Mouse (Mus musculus) intestine, embryonic 15.5 days (tissue): ENCODE results near the gene Gsta4. TPM values are rescaled to one million over a fixed set of nuclear protein-coding genes. Genes with fewer than 3 reads are reported as not detected.

ENCODE experiments used
- ATAC-seq: fragments of 200-750 bp; cut with Nextera tagmentation; 2 replicates; pipeline ENCODE4 v1.8.0; 2017; ENCODE audit warnings: moderate TSS enrichment, moderate library complexity
- H3K27ac ChIP-seq: fragments of 300-500 bp; sonication (generic); 2 replicates; pipeline ENCODE4 v1.5.1; 2015; ENCODE audit warnings: mild to moderate bottlenecking, inconsistent platforms
- H3K27me3 ChIP-seq: fragments of 300-500 bp; sonication (generic); replicated peaks from 2 replicates; pipeline ENCODE4 v1.6.1; 2015; ENCODE audit warnings: inconsistent platforms
- H3K36me3 ChIP-seq: fragments of 300-500 bp; sonication (generic); 2 replicates; pipeline ENCODE4 v1.6.1; 2015; ENCODE audit warnings: inconsistent platforms
- H3K4me1 ChIP-seq: fragments of 300-500 bp; sonication (generic); replicated peaks from 2 replicates; pipeline ENCODE4 v1.6.1; 2015; ENCODE audit warnings: inconsistent platforms
- H3K4me2 ChIP-seq: fragments of 300-500 bp; sonication (generic); replicated peaks from 2 replicates; pipeline ENCODE4 v1.6.1; 2015; ENCODE audit warnings: mild to moderate bottlenecking, inconsistent platforms
- H3K4me3 ChIP-seq: fragments of 300-500 bp; sonication (generic); replicated peaks from 2 replicates; pipeline ENCODE4 v1.5.1; 2015; ENCODE audit warnings: inconsistent platforms
- H3K9ac ChIP-seq: fragments of 300-500 bp; sonication (generic); 2 replicates; pipeline ENCODE4 v1.6.1; 2015; ENCODE audit warnings: inconsistent platforms
- H3K9me3 ChIP-seq: fragments of 300-500 bp; sonication (generic); 2 replicates; pipeline ENCODE4 v1.6.1; 2016; ENCODE audit warnings: inconsistent platforms
- WGBS: fragments of 180-500 bp; shearing (Covaris S2); methylation state at CpG from one replicate; pipeline ENCODE4 v1.1.7; 2015; 5-methylcytosine and 5-hydroxymethylcytosine counted together
- polyA plus RNA-seq: library from polyadenylated mRNA; unstranded; fragments of >200 nt; fragmentation: Nextera tagmentation; extraction: Ambion mirVana; gene quantifications from 2 replicates; pipeline ENCODE4 v1.2.1, GENCODE M21; 2015

Gsta4 gene
- polyA plus RNA-seq, 1 experiment from 2014 or later = 56.9 TPM

DNA sequence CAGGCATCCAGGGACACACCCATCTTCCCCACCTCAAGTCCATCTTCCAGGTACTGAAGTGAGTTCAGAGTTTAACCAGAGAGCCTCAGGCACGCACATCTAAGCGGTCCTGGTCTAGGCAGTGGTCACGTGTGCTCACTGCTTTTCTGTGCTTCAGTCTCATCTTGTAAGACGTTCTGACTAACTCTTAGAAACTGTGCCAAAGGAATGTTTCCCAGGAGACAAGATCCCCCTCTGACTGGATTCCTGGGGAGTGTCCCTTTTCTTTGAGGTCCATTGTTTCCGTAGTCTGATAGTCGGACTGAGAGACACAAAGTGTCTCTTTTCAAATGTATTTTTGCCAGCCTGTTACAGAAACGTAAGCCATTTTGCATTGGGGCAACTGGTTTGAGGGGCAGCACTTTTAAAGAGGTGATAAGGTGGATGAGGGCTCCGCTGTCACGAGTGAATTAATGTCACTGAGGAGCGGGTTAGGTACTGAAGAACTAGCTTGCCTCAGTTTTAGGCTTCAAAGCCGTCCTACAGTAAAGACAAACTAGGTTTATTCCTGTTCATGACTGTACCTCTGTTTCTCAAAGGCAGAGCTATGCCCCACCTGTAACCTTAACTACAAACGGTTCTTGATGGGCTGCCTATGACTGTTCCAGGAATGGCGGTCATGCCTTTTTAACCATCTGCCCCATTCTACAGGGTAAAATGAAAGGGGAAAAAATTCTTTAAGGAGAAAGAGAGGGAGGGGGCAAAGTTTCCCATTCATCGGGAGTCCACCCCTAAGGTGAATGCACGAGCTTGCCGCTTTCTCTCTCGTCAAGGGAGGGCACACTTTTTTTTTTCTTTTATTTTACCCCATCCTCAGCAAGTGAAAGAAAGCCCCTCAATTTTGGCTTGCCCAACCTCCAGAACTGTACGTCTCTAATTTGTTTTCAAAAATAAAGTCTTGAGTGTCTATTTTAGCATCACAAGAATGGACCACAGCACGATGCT, 8.4 kb downstream of the Gsta4 start:
- Histone ChIP-seq H3K27me3 (no peaks in the 10 kb centered on the region), H3K4me2 (peak overlapping the region; percentile 67), H3K9ac (no peak overlapping the region), H3K9me3 (no peaks in the 10 kb centered on the region), H3K4me1 (peaks cover 15% of the 10 kb centered on the region), H3K4me3 (peak overlapping the region; percentile 36), H3K27ac (no peak overlapping the region), H3K36me3 (no peaks in the 10 kb centered on the region)
- ATAC-seq = peak; percentile 59
- 5% methylated on average over 19 of the region's 19 CpGs for WGBS

DNA sequence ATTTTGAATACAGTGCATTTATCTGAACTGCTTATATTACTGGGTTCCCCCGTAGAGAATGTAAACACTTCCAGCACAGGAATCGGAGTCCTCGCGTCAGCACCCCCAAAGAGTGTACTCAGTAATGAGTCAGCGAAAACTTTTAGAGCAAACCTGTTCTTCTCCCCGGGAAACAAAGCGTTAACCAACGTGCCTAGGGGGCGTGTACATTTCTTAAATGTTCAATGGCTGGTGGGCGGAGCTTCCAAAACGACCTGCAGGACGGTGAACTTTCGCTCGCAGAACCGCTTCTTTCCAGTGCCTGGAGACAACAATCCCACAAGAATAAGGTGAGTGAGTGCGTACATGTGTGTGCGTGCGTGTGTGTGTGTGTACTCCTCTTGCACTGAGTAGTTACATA, 9.2 kb downstream of the Gsta4 start:
- Histone ChIP-seq H3K36me3 (no peaks in the 10 kb centered on the region), H3K9me3 (no peaks in the 10 kb centered on the region), H3K27me3 (no peaks in the 10 kb centered on the region), H3K4me3 (peak overlapping the region; percentile 36), H3K4me2 (peak overlapping the region; percentile 67), H3K9ac (no peak overlapping the region), H3K27ac (no peak overlapping the region; the same call in 1 of the 2 replicates), H3K4me1 (peaks cover 15% of the 10 kb centered on the region)
- ATAC-seq = peak; percentile 69
- WGBS = under 1% methylated on average over 18 of the region's 18 CpGs

GRCm38 (mm10) chr9:78193902-78194597, 11.5 kb downstream of the Gsta4 start:
- 0 out of 2 replicates have a peak overlapping the region, but pooled peaks have one; percentile 10 for H3K4me2 ChIP-seq
- no peaks in the 10 kb centered on the region for H3K27me3 ChIP-seq
- H3K9ac ChIP-seq = no peak overlapping the region
- H3K4me1 ChIP-seq = peaks cover 15% of the 10 kb centered on the region
- no peaks in the 10 kb centered on the region for H3K36me3 ChIP-seq
- H3K9me3 ChIP-seq = no peaks in the 10 kb centered on the region
- 50% methylated on average over 9 of the region's 9 CpGs for WGBS
- 0 out of 2 replicates have a peak, but pooled peaks have one; percentile 16 for ATAC-seq
- H3K27ac ChIP-seq = no peak overlapping the region
- H3K4me3 ChIP-seq = no peak overlapping the region

DNA sequence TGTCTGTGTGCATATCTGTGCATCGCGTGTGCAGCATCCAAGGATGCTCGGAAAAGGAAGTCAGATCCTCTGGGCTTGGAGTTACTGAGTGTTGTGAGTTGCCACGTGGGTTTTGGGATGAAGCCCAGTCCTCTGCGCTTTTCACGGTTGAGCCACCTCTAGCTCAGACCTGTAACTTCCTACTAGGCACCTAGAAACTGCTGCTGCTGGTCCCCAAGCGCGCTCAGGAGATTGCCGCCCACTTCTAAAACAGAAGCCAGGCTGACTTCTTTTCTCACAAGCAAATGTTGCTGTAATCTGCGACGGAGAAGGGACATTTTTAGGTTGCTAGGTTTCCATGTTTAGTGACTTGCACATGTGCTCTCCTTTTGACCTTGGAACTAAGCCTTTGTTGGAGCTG, 12.5 kb downstream of the Gsta4 start:
- no peaks in the 10 kb centered on the region for H3K9me3 ChIP-seq
- H3K9ac ChIP-seq = no peak overlapping the region
- no peaks in the 10 kb centered on the region for H3K36me3 ChIP-seq
- H3K27ac ChIP-seq = no peak overlapping the region
- H3K4me2 ChIP-seq = no peak overlapping the region
- peaks cover 15% of the 10 kb centered on the region for H3K4me1 ChIP-seq
- WGBS = 81% methylated on average over 11 of the region's 11 CpGs
- no peak for ATAC-seq
- no peak overlapping the region for H3K4me3 ChIP-seq
- no peaks in the 10 kb centered on the region for H3K27me3 ChIP-seq

GRCm38 (mm10) chr9:78197801-78198200, 15.2 kb downstream of the Gsta4 start:
- Histone ChIP-seq H3K27me3 (no peaks in the 10 kb centered on the region), H3K4me2 (no peak overlapping the region), H3K36me3 (no peaks in the 10 kb centered on the region), H3K9me3 (no peaks in the 10 kb centered on the region), H3K27ac (no peak overlapping the region), H3K9ac (no peak overlapping the region), H3K4me1 (no peaks in the 10 kb centered on the region), H3K4me3 (no peak overlapping the region)
- ATAC-seq = no peak
- 96% methylated on average over 9 of the region's 9 CpGs for WGBS

DNA sequence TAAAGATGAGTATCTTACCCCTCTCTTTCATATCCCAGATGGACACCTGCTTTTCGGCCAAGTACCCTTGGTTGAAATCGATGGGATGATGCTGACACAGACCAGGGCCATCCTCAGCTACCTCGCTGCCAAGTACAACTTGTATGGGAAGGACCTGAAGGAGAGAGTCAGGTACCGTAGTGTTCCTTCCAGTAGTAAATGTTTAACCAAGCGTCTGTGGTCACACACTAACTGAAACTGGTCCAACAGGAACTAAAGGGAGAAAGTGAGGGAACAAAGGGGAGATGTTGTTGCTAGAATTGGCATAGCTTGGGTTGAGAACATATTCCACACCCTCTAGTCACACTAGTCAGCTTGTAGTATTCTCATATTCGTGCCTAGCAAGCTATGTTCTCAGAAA, 21.6 kb downstream of the Gsta4 start:
- Histone ChIP-seq H3K9me3 (no peaks in the 10 kb centered on the region), H3K9ac (no peak overlapping the region), H3K27ac (no peak overlapping the region), H3K4me2 (no peak overlapping the region), H3K4me1 (0 out of 2 replicates have a peak, but pooled peaks cover 3% of the 10 kb centered on the region), H3K36me3 (no peaks in the 10 kb centered on the region), H3K27me3 (no peaks in the 10 kb centered on the region), H3K4me3 (no peak overlapping the region)
- 70% methylated on average over 6 of the region's 6 CpGs for WGBS
- ATAC-seq = peak; percentile 93

GRCm38 (mm10) chr9:78208956-78209355, 26.4 kb downstream of the Gsta4 start:
- Histone ChIP-seq H3K9me3 (no peaks in the 10 kb centered on the region), H3K27ac (no peak overlapping the region)

GRCm38 (mm10) chr9:78210079-78210478, 27.5 kb downstream of the Gsta4 start:
- Histone ChIP-seq H3K27me3 (no peaks in the 10 kb centered on the region), H3K9me3 (no peaks in the 10 kb centered on the region), H3K27ac (no peak overlapping the region), H3K9ac (no peak overlapping the region), H3K4me2 (no peak overlapping the region), H3K36me3 (no peaks in the 10 kb centered on the region), H3K4me1 (no peaks in the 10 kb centered on the region; the same call in 1 of the 2 replicates), H3K4me3 (no peak overlapping the region)
- peak; percentile 55; the same call in 1 of the 2 replicates for ATAC-seq
- 72% methylated on average over 3 of the region's 3 CpGs for WGBS

More at GRCm38 (mm10) chr9:78208956-78209355, 26.4 kb downstream of the Gsta4 start:
- ATAC-seq = no peak
- Histone ChIP-seq H3K4me1 (peaks cover 3% of the 10 kb centered on the region; the same call in 1 of the 2 replicates), H3K27me3 (no peaks in the 10 kb centered on the region), H3K36me3 (no peaks in the 10 kb centered on the region), H3K9ac (no peak overlapping the region), H3K4me2 (no peak overlapping the region), H3K4me3 (no peak overlapping the region)
- WGBS = 75% methylated on average over 4 of the region's 4 CpGs

DNA sequence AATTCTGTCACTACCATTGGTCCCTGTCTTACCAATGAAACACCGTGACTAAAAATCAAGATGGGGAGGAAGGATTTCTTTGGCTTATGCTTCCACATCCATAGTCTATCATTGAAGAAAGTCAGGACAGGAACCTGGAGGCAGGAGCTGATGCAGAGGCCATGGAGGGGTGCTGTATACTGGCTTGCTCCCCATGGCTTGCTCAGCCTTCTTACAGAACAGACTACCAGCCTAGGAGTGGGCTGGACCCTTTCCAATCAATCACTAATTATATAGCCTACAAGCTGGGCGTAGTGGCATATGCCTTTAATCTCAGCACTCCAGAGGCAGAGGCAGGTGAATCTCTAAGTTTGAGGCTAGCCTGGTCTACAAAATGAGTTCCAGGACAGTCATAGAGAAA, 28.2 kb downstream of the Gsta4 start:
- Histone ChIP-seq H3K9ac (no peak overlapping the region), H3K36me3 (no peaks in the 10 kb centered on the region), H3K27me3 (no peaks in the 10 kb centered on the region), H3K27ac (no peak overlapping the region), H3K9me3 (no peaks in the 10 kb centered on the region), H3K4me1 (no peaks in the 10 kb centered on the region; the same call in 1 of the 2 replicates), H3K4me2 (no peak overlapping the region), H3K4me3 (no peak overlapping the region)
- WGBS = 94% methylated on average over 2 of the region's 2 CpGs
- no peak for ATAC-seq

DNA sequence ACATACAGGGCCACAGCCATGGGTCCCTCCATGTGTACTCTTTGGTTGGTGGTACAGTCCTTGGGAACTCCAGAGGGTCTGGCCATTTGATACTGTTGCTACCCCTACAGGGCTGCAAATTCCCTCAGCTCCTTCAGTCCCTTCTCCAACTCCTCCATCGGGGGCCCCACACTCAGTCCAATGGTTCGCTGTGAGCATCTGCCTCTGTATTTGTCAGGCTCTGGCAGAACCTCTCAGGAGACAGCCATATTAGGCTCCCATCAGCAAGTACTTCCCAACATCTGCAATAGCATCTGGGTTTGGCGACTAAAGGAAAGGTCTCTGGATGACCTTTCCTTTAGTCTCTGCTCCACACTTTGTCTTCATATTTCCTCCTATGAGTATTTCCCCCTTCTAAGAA, 28.9 kb downstream of the Gsta4 start:
- Histone ChIP-seq H3K4me3 (no peak overlapping the region), H3K36me3 (no peaks in the 10 kb centered on the region), H3K4me1 (no peaks in the 10 kb centered on the region; the same call in 1 of the 2 replicates), H3K4me2 (no peak overlapping the region), H3K9me3 (no peaks in the 10 kb centered on the region), H3K27ac (no peak overlapping the region), H3K9ac (no peak overlapping the region), H3K27me3 (no peaks in the 10 kb centered on the region)
- no peak for ATAC-seq
- WGBS = 95% methylated on average over 3 of the region's 3 CpGs

DNA sequence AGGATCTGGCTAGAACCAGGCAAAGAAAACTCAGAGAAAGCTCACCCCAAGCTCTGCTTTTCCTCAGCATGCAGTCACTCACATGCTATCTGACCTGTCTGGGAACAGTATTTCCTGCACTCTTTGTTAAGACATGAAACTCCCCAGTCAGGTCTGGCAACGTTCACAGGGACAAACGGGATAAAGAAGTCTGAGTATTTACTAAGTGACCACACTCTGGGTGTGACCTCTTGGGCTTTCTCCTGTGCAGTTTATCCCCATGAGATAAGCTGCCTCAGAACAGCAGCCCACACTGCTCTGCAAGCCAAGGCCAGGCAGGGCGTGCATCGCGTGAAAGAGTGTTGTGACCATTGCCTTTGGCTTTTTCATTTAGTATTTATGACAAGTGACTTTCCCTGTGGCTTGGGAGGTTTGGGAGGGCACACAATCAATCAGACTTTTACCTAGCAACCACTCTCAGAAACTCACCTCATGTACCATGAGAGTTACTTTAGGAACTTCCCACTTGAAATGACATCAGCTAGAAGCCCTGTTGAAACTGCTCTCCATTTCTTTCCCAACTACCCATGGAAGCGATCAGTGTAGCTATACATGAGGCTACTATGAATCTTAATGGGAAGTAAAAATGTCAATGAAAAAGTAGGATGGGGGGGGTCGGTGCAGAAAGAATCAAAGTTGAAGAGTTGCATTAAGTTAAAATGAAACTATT, 29.9 kb downstream of the Gsta4 start:
- Histone ChIP-seq H3K9me3 (no peaks in the 10 kb centered on the region), H3K27ac (no peak overlapping the region), H3K4me1 (no peaks in the 10 kb centered on the region; the same call in 1 of the 2 replicates), H3K4me2 (no peak overlapping the region), H3K4me3 (no peak overlapping the region), H3K36me3 (no peaks in the 10 kb centered on the region), H3K27me3 (no peaks in the 10 kb centered on the region), H3K9ac (no peak overlapping the region)
- 46% methylated on average over 7 of the region's 7 CpGs for WGBS
- ATAC-seq = peak; percentile 71

- no peak overlapping the region for H3K4me2 ChIP-seq
- no peaks in the 10 kb centered on the region for H3K27me3 ChIP-seq
- H3K27ac ChIP-seq = no peak overlapping the region
- no peaks in the 10 kb centered on the region for H3K9me3 ChIP-seq
- H3K9ac ChIP-seq = no peak overlapping the region
- WGBS = 54% methylated on average over 4 of the region's 4 CpGs
- peak; percentile 86 for ATAC-seq
- H3K4me3 ChIP-seq = no peak overlapping the region
- H3K36me3 ChIP-seq = no peaks in the 10 kb centered on the region
- no peaks in the 10 kb centered on the region; the same call in 1 of the 2 replicates for H3K4me1 ChIP-seq
Observed at GRCm38 (mm10) chr9:78217074-78217473, 34.5 kb downstream of the Gsta4 start.
